Mouse (Mus musculus) erythroid progenitor cell, adult 5-6 weeks (primary cell): Measurements from ENCODE around the gene Plpp2. TPM values are rescaled to one million over a fixed set of nuclear protein-coding genes. Genes with fewer than 3 reads are reported as not detected.

Experiments used
- ATAC-seq: replicated peaks from 2 replicates; pipeline ENCODE4 v1.8.0; 2016; ENCODE audit warnings: moderate number of reproducible peaks, mild to moderate bottlenecking, moderate TSS enrichment, inconsistent platforms; ENCODE audit not compliant: poor library complexity, low FRiP score, severe bottlenecking
- total RNA-seq, 2 experiments: library from RNA; stranded (forward) in 1 of 2; stranded (reverse) in 1 of 2; fragments of 150-400 nt in 1 of 2; fragments of 186-747, 209-891 nt in 1 of 2; gene quantifications; 2 replicates each; pipeline versions ENCODE4 v1.2.3 to v1.2.4; 2015 to 2017; ENCODE audit warnings: low replicate concordance in 2 of 2

The Plpp2 gene
- total RNA-seq, 2 experiments from 2014 or later, result 2.5 TPM; not detected in 1

DNA sequence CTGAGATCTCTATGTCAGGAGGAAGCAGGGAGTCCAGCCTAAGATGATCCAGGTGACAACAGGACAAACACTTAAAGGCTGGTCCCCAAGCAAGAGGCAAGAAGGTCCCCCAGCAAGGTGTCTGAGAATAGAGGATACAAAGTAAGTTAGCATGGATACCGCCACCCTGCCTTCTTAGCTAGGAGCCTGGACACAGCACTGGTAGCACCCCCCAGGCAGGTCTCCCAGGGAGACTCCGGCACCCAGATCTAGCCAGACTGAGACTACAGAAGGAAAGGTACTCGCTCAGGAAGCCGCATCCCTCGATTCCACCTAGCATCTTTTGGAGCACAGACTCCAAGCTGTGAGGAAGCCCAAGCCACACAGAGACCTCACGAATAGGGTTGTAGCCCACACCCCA is 19.6 kb upstream of the Plpp2 start:
- no peak for ATAC-seq

- ATAC-seq, result no peak
These were observed 18.9 kb upstream of the Plpp2 start for GRCm38 (mm10) chr10:79552531-79552930.

- ATAC-seq, result no peak
These were observed 16.8 kb upstream of the Plpp2 start for GRCm38 (mm10) chr10:79550366-79550765.

DNA sequence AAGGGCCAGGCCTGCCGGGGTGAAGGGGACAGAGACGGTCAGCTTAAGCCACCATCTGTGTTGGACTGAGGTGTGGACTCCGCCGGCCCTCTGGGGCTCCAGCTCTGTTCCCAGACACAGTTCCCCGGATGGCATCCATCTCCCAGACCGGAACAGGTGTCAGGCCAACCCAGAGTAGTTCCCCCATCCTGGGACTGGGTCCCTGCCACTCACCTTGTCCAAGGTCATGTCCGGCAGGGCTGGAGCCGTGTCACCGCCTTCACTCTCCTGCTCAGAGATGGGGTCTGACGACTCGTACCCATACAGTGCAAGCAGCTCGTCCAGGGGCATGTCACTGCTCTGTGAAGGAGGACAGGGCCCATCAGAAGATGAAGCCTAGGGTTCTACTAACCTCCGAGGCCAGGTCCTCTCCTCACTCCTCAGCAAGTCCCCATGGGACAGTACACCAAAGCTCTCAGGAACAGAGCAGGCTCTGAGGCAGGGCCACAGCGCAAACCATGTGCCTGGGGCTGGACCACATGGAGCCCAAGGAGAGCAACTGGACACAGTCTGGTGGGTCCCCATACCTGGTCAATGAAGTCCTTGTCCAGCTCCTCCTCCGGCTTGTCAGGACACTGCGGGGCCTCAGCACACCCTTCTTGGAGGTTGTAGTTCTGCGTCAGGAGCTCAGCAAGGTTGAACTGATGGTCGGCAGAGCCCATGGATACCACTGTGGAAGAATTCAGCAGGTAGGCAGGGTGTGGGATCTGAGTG is 15.6 kb upstream of the Plpp2 start:
- ATAC-seq, result no peak

- no peak for ATAC-seq
These were observed 14.9 kb upstream of the Plpp2 start for GRCm38 (mm10) chr10:79548546-79548945.

DNA sequence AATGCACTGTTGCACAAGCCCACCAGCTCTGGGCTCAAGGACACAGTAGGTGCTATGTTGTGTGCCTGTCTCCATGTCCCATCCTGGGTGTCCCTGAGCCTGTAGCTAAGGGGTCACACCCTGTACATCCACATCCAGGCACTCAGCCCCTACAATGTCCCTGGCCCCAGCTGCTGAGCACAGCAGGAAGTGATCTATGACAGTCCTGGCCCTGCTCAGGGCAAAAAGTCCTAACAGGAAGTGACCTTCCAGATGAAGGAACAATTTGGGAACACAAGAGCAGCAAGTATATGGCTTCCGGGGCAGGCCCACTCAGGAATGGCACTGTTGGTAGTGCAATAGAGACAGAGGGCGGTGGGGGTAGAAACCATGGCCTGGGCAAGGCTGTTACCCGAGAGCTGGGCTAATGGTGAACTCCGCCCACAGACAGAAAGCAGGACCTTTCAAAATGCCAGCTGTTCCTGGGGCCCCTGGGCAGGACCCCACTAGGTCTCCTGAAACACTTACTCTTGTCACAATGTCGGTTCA is 13.6 kb upstream of the Plpp2 start:
- ATAC-seq, result no peak

- no peak for ATAC-seq
These were observed 12.9 kb upstream of the Plpp2 start for GRCm38 (mm10) chr10:79546483-79546882.

- ATAC-seq, result no peak
These were observed 12.3 kb upstream of the Plpp2 start for GRCm38 (mm10) chr10:79545891-79546290.

GRCm38 (mm10) chr10:79544631-79545030 is 11.0 kb upstream of the Plpp2 start:
- no peak for ATAC-seq

DNA sequence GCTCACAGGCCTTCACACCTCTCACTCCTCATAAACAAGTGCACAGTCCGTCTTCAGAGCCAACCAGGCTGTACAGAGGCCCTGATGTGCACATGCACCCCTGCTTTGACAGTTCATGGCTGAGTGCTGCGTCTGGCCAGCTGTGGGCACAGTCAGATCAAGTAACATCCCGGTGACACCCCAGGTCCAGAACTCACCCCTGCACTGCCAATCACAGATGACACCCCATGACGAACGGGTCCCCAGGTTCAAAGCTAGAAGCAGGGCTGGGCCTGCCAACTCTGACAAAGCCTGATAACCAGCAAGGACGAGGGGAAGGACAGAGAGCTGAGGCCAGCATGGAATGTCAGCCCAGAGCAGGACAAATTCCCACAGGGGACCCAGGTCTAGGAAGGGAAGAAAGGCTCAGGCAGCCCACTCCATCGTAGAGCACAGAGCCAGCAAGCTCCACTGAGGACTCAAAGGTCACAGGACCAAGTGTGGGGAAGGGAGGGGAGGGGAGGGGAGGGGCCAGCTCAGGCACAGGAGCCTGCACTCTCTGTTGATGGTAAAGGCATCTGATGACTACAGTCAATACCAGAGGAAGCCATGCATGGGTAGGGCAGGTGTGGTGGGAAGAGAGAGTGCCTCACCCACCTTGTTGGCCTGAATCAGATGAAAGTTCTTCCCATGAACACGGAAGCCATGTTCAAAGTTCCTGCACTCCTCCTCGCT is 10.4 kb upstream of the Plpp2 start:
- no peak for ATAC-seq

GRCm38 (mm10) chr10:79542171-79542570 is 8.6 kb upstream of the Plpp2 start:
- ATAC-seq, result no peak

GRCm38 (mm10) chr10:79541522-79541921 is 7.9 kb upstream of the Plpp2 start:
- ATAC-seq, result no peak

GRCm38 (mm10) chr10:79540746-79541145 is 7.2 kb upstream of the Plpp2 start:
- 0 out of 2 replicates have a peak, but pooled peaks have one; percentile 17 for ATAC-seq

DNA sequence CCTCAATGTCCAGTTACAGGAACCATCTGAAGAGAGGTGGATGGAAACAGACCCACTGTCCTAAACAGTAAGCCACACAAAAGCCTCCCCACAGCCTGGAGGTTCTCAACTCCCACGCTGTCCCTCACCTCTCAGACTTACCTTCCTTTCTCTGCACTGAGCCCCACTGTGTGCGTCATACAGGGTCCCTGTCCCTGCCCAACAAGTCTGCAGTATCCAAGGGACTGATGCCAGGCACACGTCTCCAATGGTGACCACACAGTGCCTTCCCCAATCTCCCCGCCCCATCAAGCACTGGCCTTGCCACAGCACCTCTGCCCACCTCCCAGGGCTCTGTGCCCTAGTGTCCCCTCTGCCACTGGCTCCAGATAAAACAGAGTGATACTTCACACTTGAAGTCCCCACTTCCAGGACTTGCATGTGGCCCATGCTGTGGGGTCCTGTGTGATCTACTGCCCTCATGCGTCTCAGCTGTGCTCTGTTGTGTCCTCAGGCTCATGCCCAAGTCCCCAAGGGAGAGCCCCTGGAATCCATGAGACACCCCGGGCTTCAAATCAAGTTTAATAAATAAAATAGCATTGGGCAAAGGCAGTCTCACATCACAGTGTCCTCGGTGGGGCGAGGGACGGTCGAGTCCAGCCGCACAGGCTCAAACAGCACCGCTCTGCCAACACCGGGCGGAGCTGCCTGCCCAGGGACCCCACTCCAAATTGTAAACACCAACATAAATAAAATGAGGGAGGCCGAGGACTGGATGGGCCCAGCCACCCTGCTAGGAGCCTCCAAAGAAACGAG is 6.3 kb upstream of the Plpp2 start:
- no peak for ATAC-seq

DNA sequence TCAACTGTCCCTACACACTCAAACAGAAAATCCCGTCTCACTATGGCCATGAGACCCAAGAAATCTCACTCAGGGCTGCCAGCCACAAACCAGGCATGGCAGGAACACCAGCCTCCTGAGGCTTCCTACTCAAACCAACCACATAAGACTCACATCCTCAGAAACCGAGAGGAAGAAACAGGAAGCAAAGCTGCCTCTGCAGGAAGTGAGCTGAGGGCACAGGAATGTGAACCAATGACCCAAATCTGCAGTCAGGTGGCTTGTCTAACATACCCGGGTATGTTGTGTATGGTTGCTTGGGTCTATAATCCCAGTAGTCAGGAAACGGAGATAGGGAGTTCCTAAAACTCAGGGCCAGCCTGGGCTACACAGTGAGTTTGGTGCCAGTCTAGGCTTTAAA is 5.3 kb upstream of the Plpp2 start:
- ATAC-seq, result no peak

DNA sequence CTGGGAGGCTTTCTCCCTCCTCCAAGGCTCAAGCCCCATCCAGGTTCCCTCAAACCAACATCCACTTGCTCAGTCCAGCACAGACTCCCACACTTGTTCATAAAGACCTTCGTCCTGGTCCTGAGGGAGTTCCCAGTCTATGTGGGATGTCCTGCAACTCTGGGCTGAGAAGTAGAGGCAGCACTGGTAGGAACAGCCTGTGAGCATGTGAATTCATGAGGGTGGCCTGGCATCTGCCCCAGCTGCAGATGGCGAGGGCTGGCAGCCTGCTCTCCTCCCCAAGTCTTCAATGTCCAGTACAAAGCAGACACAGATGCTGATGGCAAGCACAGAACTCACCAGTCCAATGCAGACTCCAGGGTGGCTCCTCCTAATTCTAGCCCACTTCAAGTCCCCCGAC is 4.7 kb upstream of the Plpp2 start:
- ATAC-seq, result no peak

- ATAC-seq, result no peak
These were observed 4.2 kb upstream of the Plpp2 start for GRCm38 (mm10) chr10:79537781-79538180.

- ATAC-seq, result no peak
These were observed 3.7 kb upstream of the Plpp2 start for GRCm38 (mm10) chr10:79537271-79537670.

GRCm38 (mm10) chr10:79536461-79537080 is 3.0 kb upstream of the Plpp2 start:
- ATAC-seq, result no peak

DNA sequence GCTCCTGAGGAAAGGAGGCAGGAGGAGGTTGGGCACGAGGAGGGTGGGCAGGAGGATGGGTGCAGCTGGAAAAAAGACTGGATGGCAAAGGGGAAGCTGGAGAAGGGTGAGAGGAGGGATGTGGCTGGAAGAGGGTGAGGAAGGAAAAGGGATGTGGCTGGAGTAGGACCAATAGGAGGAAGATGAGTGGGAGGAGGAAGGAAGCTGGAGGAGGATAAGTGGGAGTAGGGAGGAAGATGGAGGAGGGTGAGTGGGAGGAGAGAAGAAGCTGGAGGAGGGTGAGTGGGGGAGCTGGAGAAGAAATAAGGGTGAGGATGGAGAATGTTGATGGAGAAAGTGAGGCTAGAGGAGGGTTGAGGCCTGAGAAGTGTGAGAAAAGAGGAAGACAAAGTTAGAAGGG is 1.8 kb upstream of the Plpp2 start:
- ATAC-seq, result no peak
